Mouse (Mus musculus) limb, embryonic 12.5 days (tissue): ENCODE data around the gene Spty2d1. TPM values are rescaled to one million over a fixed set of nuclear protein-coding genes. Genes with fewer than 3 reads are reported as not detected.
"Not testable (repeated sequence)": the region's sequence is repeated elsewhere in the genome, so short reads cannot be mapped to it uniquely, and the experiment has no call there.

ENCODE experiments used
- ATAC-seq: fragments of 200-750 bp; cut with Nextera tagmentation; 2 replicates; pipeline ENCODE4 v1.8.0; 2017; ENCODE audit warnings: low read depth, moderate TSS enrichment; ENCODE audit not compliant: insufficient number of reproducible peaks, insufficient read depth, low FRiP score, low TSS enrichment
- H3K27ac ChIP-seq: fragments of 300-500 bp; sonication (generic); 2 replicates; pipeline ENCODE4 v1.5.1; 2016; ENCODE audit warnings: mild to moderate bottlenecking, moderate library complexity
- H3K27me3 ChIP-seq: fragments of 300-500 bp; sonication (generic); 2 replicates; pipeline ENCODE4 v1.6.1; 2016; ENCODE audit warnings: mild to moderate bottlenecking, moderate library complexity
- H3K36me3 ChIP-seq: fragments of 300-500 bp; sonication (generic); 2 replicates; pipeline ENCODE4 v1.6.1; 2016; ENCODE audit warnings: mild to moderate bottlenecking, moderate library complexity
- H3K4me1 ChIP-seq: fragments of 300-500 bp; sonication (generic); replicated peaks from 2 replicates; pipeline ENCODE4 v1.6.1; 2016
- H3K4me2 ChIP-seq: fragments of 300-500 bp; sonication (generic); 2 replicates; pipeline ENCODE4 v1.6.1; 2016; ENCODE audit warnings: mild to moderate bottlenecking, moderate library complexity
- H3K4me3 ChIP-seq: fragments of 300-500 bp; sonication (generic); replicated peaks from 2 replicates; pipeline ENCODE4 v1.5.1; 2016; ENCODE audit warnings: mild to moderate bottlenecking
- H3K9ac ChIP-seq: fragments of 300-500 bp; sonication (generic); replicated peaks from 2 replicates; pipeline ENCODE4 v1.6.1; 2016; ENCODE audit warnings: mild to moderate bottlenecking, moderate library complexity
- H3K9me3 ChIP-seq: fragments of 300-500 bp; sonication (generic); 2 replicates; pipeline ENCODE4 v1.6.1; 2016; ENCODE audit warnings: mild to moderate bottlenecking, moderate library complexity
- WGBS: fragments of 180-500 bp; shearing (Covaris S2); methylation state at CpG from one replicate; pipeline ENCODE4 v1.1.7; 2016; 5-methylcytosine and 5-hydroxymethylcytosine counted together
- polyA plus RNA-seq: library from polyadenylated mRNA; unstranded; fragments of >200 nt; fragmentation: Nextera tagmentation; extraction: Ambion mirVana; gene quantifications from 2 replicates; pipeline ENCODE4 v1.2.1, GENCODE M21; 2016

Spty2d1 gene
- polyA plus RNA-seq, 1 experiment from 2014 or later: 17.5 TPM

GRCm38 (mm10) chr7:47001900-47002275 lies 6.3 kb downstream of the Spty2d1 start:
- Histone ChIP-seq H3K9me3 (no peaks in the 10 kb centered on the region), H3K36me3 (peaks cover 25% of the 10 kb centered on the region), H3K27ac (no peak overlapping the region), H3K9ac (no peak overlapping the region), H3K27me3 (no peaks in the 10 kb centered on the region), H3K4me2 (no peak overlapping the region), H3K4me3 (no peak overlapping the region), H3K4me1 (peaks cover 18% of the 10 kb centered on the region)
- no peak for ATAC-seq
- WGBS: 74% methylated on average over 4 of the region's 4 CpGs

GRCm38 (mm10) chr7:47001125-47001899 lies 6.9 kb downstream of the Spty2d1 start:
- H3K9me3 ChIP-seq: no peaks in the 10 kb centered on the region
- peaks cover 16% of the 10 kb centered on the region for H3K4me1 ChIP-seq
- H3K27me3 ChIP-seq: no peaks in the 10 kb centered on the region
- H3K36me3 ChIP-seq: peaks cover 31% of the 10 kb centered on the region
- H3K27ac ChIP-seq: no peak overlapping the region
- ATAC-seq: no peak
- 92% methylated on average over 5 of the region's 5 CpGs for WGBS
- H3K4me3 ChIP-seq: no peak overlapping the region
- no peak overlapping the region for H3K4me2 ChIP-seq
- no peak overlapping the region for H3K9ac ChIP-seq

- Histone ChIP-seq H3K9me3 (no peaks in the 10 kb centered on the region), H3K27me3 (no peaks in the 10 kb centered on the region), H3K9ac (no peak overlapping the region), H3K4me1 (peaks cover 16% of the 10 kb centered on the region), H3K27ac (no peak overlapping the region), H3K36me3 (peaks cover 37% of the 10 kb centered on the region), H3K4me2 (no peak overlapping the region), H3K4me3 (no peak overlapping the region)
- ATAC-seq: no peak
- 74% methylated on average over 3 of the region's 3 CpGs for WGBS
Observed at GRCm38 (mm10) chr7:47000644-47000983, 7.6 kb downstream of the Spty2d1 start.

- WGBS: 85% methylated on average over 8 of the region's 8 CpGs
- Histone ChIP-seq H3K36me3 (peaks cover 42% of the 10 kb centered on the region), H3K9me3 (no peaks in the 10 kb centered on the region), H3K27me3 (no peaks in the 10 kb centered on the region), H3K4me1 (peaks cover 16% of the 10 kb centered on the region; the same call in 1 of the 2 replicates), H3K4me2 (no peak overlapping the region), H3K4me3 (no peak overlapping the region), H3K9ac (no peak overlapping the region), H3K27ac (no peak overlapping the region)
- ATAC-seq: no peak
Observed at GRCm38 (mm10) chr7:46999983-47000643, 8.1 kb downstream of the Spty2d1 start.

- Histone ChIP-seq H3K4me2 (no peak overlapping the region), H3K4me1 (peaks cover 16% of the 10 kb centered on the region; the same call in 1 of the 2 replicates), H3K27ac (no peak overlapping the region), H3K4me3 (no peak overlapping the region), H3K9me3 (no peaks in the 10 kb centered on the region), H3K9ac (no peak overlapping the region), H3K27me3 (no peaks in the 10 kb centered on the region), H3K36me3 (peaks cover 54% of the 10 kb centered on the region)
- ATAC-seq: no peak
- WGBS: 94% methylated on average over 2 of the region's 2 CpGs
Observed at GRCm38 (mm10) chr7:46998942-46999341, 9.3 kb downstream of the Spty2d1 start.

- WGBS: 88% methylated on average over 21 of the region's 21 CpGs
- no peaks in the 10 kb centered on the region for H3K27me3 ChIP-seq
- no peak overlapping the region for H3K4me3 ChIP-seq
- H3K9me3 ChIP-seq: no peaks in the 10 kb centered on the region
- no peak for ATAC-seq
- H3K27ac ChIP-seq: no peak overlapping the region
- H3K4me2 ChIP-seq: no peak overlapping the region
- peaks cover 10% of the 10 kb centered on the region; the same call in 1 of the 2 replicates for H3K4me1 ChIP-seq
- H3K36me3 ChIP-seq: peaks cover 64% of the 10 kb centered on the region
- H3K9ac ChIP-seq: no peak overlapping the region
Observed at GRCm38 (mm10) chr7:46997644-46998395, 10.4 kb downstream of the Spty2d1 start.

- Histone ChIP-seq H3K27ac (no peak overlapping the region), H3K4me2 (no peak overlapping the region), H3K4me1 (peaks cover 2% of the 10 kb centered on the region; the same call in 1 of the 2 replicates), H3K9ac (no peak overlapping the region), H3K36me3 (peaks cover 73% of the 10 kb centered on the region), H3K4me3 (no peak overlapping the region), H3K9me3 (no peaks in the 10 kb centered on the region), H3K27me3 (no peaks in the 10 kb centered on the region)
- no peak for ATAC-seq
- 90% methylated on average over 4 of the region's 4 CpGs for WGBS
Observed at GRCm38 (mm10) chr7:46997008-46997407, 11.2 kb downstream of the Spty2d1 start.

- H3K9ac ChIP-seq: no peak overlapping the region
- H3K36me3 ChIP-seq: peaks cover 87% of the 10 kb centered on the region
- H3K4me2 ChIP-seq: no peak overlapping the region
- no peak overlapping the region for H3K4me3 ChIP-seq
- WGBS: 93% methylated on average over 3 of the region's 3 CpGs
- no peak for ATAC-seq
- no peaks in the 10 kb centered on the region; the same call in 1 of the 2 replicates for H3K4me1 ChIP-seq
- H3K9me3 ChIP-seq: no peaks in the 10 kb centered on the region
- H3K27ac ChIP-seq: no peak overlapping the region
- no peaks in the 10 kb centered on the region for H3K27me3 ChIP-seq
Observed at GRCm38 (mm10) chr7:46995558-46995957, 12.7 kb downstream of the Spty2d1 start.

GRCm38 (mm10) chr7:46993079-46993478 lies 15.1 kb downstream of the Spty2d1 start:
- ATAC-seq: no peak
- Histone ChIP-seq H3K4me1 (no peaks in the 10 kb centered on the region), H3K9me3 (no peaks in the 10 kb centered on the region), H3K27me3 (no peaks in the 10 kb centered on the region), H3K27ac (no peak overlapping the region), H3K36me3 (peaks cover 82% of the 10 kb centered on the region), H3K9ac (no peak overlapping the region), H3K4me3 (no peak overlapping the region), H3K4me2 (no peak overlapping the region)
- 89% methylated on average over 8 of the region's 8 CpGs for WGBS

GRCm38 (mm10) chr7:46989387-46989786 lies 18.8 kb downstream of the Spty2d1 start:
- 84% methylated on average over 4 of the region's 4 CpGs for WGBS
- peaks cover 12% of the 10 kb centered on the region for H3K4me1 ChIP-seq
- H3K4me2 ChIP-seq, H3K27ac ChIP-seq, H3K27me3 ChIP-seq, H3K9ac ChIP-seq, ATAC-seq, H3K9me3 ChIP-seq, H3K4me3 ChIP-seq: not testable (repeated sequence)
- peaks cover 45% of the 10 kb centered on the region for H3K36me3 ChIP-seq

- Histone ChIP-seq H3K27me3 (no peaks in the 10 kb centered on the region), H3K4me1 (peaks cover 12% of the 10 kb centered on the region), H3K27ac (no peak overlapping the region), H3K9ac (no peak overlapping the region), H3K9me3 (no peaks in the 10 kb centered on the region), H3K36me3 (peaks cover 23% of the 10 kb centered on the region), H3K4me3 (no peak overlapping the region), H3K4me2 (no peak overlapping the region)
- WGBS: 53% methylated on average over 2 of the region's 2 CpGs
- ATAC-seq: no peak
Observed at GRCm38 (mm10) chr7:46987073-46987472, 21.1 kb downstream of the Spty2d1 start.
